Mouse (Mus musculus): ENCODE measurements at regions not wholly inside any gene's neighbourhood (a gene's known extent, or its start where the extent isn't known, plus 50 kb on each side); places are given as distances from the start of the nearest gene placed in this dataset.

GRCm38 (mm10) chr2:166408806-166409205, 253.3 kb upstream of the Sulf2 start:
- Histone ChIP-seq H3K36me3 (ENCODE audit: control insufficient read depth, insufficient read depth, low read length) (no peaks in the 10 kb centered on the region), H3K4me3 (ENCODE audit: control insufficient read depth, insufficient read depth, low read length) (no peak overlapping the region), H3K27me3 (ENCODE audit: control insufficient read depth, insufficient read depth, low read length) (no peaks in the 10 kb centered on the region), H3K27ac (ENCODE audit: control insufficient read depth, insufficient read depth, low read length) (no peak overlapping the region), H3K4me1 (replicated peaks; ENCODE audit: control insufficient read depth, insufficient read depth, low read length) (no peaks in the 10 kb centered on the region)
- WGBS = 92% methylated on average over 4 of the region's 4 CpGs
- no peak for TF ChIP-seq POLR2A (IDR thresholded peaks at IDR 0.05; ENCODE audit: control insufficient read depth, extremely low read depth, insufficient read depth, low read length, poor library complexity)
- TF ChIP-seq CTCF (IDR thresholded peaks at IDR 0.05; ENCODE audit: borderline replicate concordance, control insufficient read depth, extremely low read depth, insufficient read depth, low read length, poor library complexity) = no peak
- DNase-seq = no peak

- no peak for TF ChIP-seq CTCF (IDR thresholded peaks at IDR 0.05; ENCODE audit: borderline replicate concordance, control insufficient read depth, extremely low read depth, insufficient read depth, low read length, poor library complexity)
- no peak for TF ChIP-seq POLR2A (IDR thresholded peaks at IDR 0.05; ENCODE audit: control insufficient read depth, extremely low read depth, insufficient read depth, low read length, poor library complexity)
- no peaks in the 10 kb centered on the region for H3K27me3 ChIP-seq (ENCODE audit: control insufficient read depth, insufficient read depth, low read length)
- no peak for DNase-seq
- H3K36me3 ChIP-seq (ENCODE audit: control insufficient read depth, insufficient read depth, low read length) = no peaks in the 10 kb centered on the region
- no peaks in the 10 kb centered on the region for H3K4me1 ChIP-seq (replicated peaks; ENCODE audit: control insufficient read depth, insufficient read depth, low read length)
- H3K4me3 ChIP-seq (ENCODE audit: control insufficient read depth, insufficient read depth, low read length) = no peak overlapping the region
- no peak overlapping the region for H3K27ac ChIP-seq (ENCODE audit: control insufficient read depth, insufficient read depth, low read length)
- WGBS = 95% methylated on average over 16 of the region's 16 CpGs
These were observed 252.5 kb upstream of the Sulf2 start for GRCm38 (mm10) chr2:166408009-166408408.

- H3K4me3 ChIP-seq (ENCODE audit: control insufficient read depth, insufficient read depth, low read length) = no peak overlapping the region
- H3K4me1 ChIP-seq (replicated peaks; ENCODE audit: control insufficient read depth, insufficient read depth, low read length) = no peaks in the 10 kb centered on the region
- WGBS = 71% methylated on average over 11 of the region's 11 CpGs
- no peak for TF ChIP-seq POLR2A (IDR thresholded peaks at IDR 0.05; ENCODE audit: control insufficient read depth, extremely low read depth, insufficient read depth, low read length, poor library complexity)
- no peak for TF ChIP-seq CTCF (IDR thresholded peaks at IDR 0.05; ENCODE audit: borderline replicate concordance, control insufficient read depth, extremely low read depth, insufficient read depth, low read length, poor library complexity)
- H3K36me3 ChIP-seq (ENCODE audit: control insufficient read depth, insufficient read depth, low read length) = no peaks in the 10 kb centered on the region
- H3K27me3 ChIP-seq (ENCODE audit: control insufficient read depth, insufficient read depth, low read length) = no peaks in the 10 kb centered on the region
- no peak overlapping the region for H3K27ac ChIP-seq (ENCODE audit: control insufficient read depth, insufficient read depth, low read length)
- no peak for DNase-seq
These were observed 251.4 kb upstream of the Sulf2 start for GRCm38 (mm10) chr2:166406826-166407225.

GRCm38 (mm10) chr2:166403319-166403718, 247.9 kb upstream of the Sulf2 start:
- no peak overlapping the region for H3K27ac ChIP-seq (ENCODE audit: control insufficient read depth, insufficient read depth, low read length)
- H3K4me1 ChIP-seq (replicated peaks; ENCODE audit: control insufficient read depth, insufficient read depth, low read length) = peaks cover 6% of the 10 kb centered on the region; the same call in 1 of the 2 replicates
- H3K4me3 ChIP-seq (ENCODE audit: control insufficient read depth, insufficient read depth, low read length) = no peak overlapping the region
- H3K27me3 ChIP-seq (ENCODE audit: control insufficient read depth, insufficient read depth, low read length) = no peaks in the 10 kb centered on the region
- no peak for DNase-seq
- WGBS = 85% methylated on average over 10 of the region's 10 CpGs
- no peaks in the 10 kb centered on the region for H3K36me3 ChIP-seq (ENCODE audit: control insufficient read depth, insufficient read depth, low read length)
- TF ChIP-seq POLR2A (IDR thresholded peaks at IDR 0.05; ENCODE audit: control insufficient read depth, extremely low read depth, insufficient read depth, low read length, poor library complexity) (no peak), CTCF (IDR thresholded peaks at IDR 0.05; ENCODE audit: borderline replicate concordance, control insufficient read depth, extremely low read depth, insufficient read depth, low read length, poor library complexity) (no peak)

GRCm38 (mm10) chr2:166401860-166402259, 246.4 kb upstream of the Sulf2 start:
- Histone ChIP-seq H3K4me1 (replicated peaks; ENCODE audit: control insufficient read depth, insufficient read depth, low read length) (peaks cover 6% of the 10 kb centered on the region; the same call in 1 of the 2 replicates), H3K36me3 (ENCODE audit: control insufficient read depth, insufficient read depth, low read length) (no peaks in the 10 kb centered on the region), H3K27me3 (ENCODE audit: control insufficient read depth, insufficient read depth, low read length) (no peaks in the 10 kb centered on the region), H3K4me3 (ENCODE audit: control insufficient read depth, insufficient read depth, low read length) (no peak overlapping the region), H3K27ac (ENCODE audit: control insufficient read depth, insufficient read depth, low read length) (no peak overlapping the region)
- no peak for DNase-seq
- 10% methylated on average over 3 of the region's 3 CpGs for WGBS
- TF ChIP-seq POLR2A (IDR thresholded peaks at IDR 0.05; ENCODE audit: control insufficient read depth, extremely low read depth, insufficient read depth, low read length, poor library complexity) = no peak
- TF ChIP-seq CTCF (IDR thresholded peaks at IDR 0.05; ENCODE audit: borderline replicate concordance, control insufficient read depth, extremely low read depth, insufficient read depth, low read length, poor library complexity) = no peak

GRCm38 (mm10) chr2:166400304-166400703, 244.8 kb upstream of the Sulf2 start:
- peaks cover 6% of the 10 kb centered on the region; the same call in 1 of the 2 replicates for H3K4me1 ChIP-seq (replicated peaks; ENCODE audit: control insufficient read depth, insufficient read depth, low read length)
- H3K4me3 ChIP-seq (ENCODE audit: control insufficient read depth, insufficient read depth, low read length) = no peak overlapping the region
- no peaks in the 10 kb centered on the region for H3K36me3 ChIP-seq (ENCODE audit: control insufficient read depth, insufficient read depth, low read length)
- no peak overlapping the region for H3K27ac ChIP-seq (ENCODE audit: control insufficient read depth, insufficient read depth, low read length)
- H3K27me3 ChIP-seq (ENCODE audit: control insufficient read depth, insufficient read depth, low read length) = no peaks in the 10 kb centered on the region
- 21% methylated on average over 10 of the region's 10 CpGs for WGBS
- no peak for DNase-seq
- TF ChIP-seq POLR2A (IDR thresholded peaks at IDR 0.05; ENCODE audit: control insufficient read depth, extremely low read depth, insufficient read depth, low read length, poor library complexity) = no peak
- TF ChIP-seq CTCF (IDR thresholded peaks at IDR 0.05; ENCODE audit: borderline replicate concordance, control insufficient read depth, extremely low read depth, insufficient read depth, low read length, poor library complexity) = no peak

Data from thymus, adult 2 months (tissue).